Mouse (Mus musculus) liver, embryonic 11.5 days (tissue): ENCODE measurements around the gene Dlgap5. TPM values are rescaled to one million over a fixed set of nuclear protein-coding genes. Genes with fewer than 3 reads are reported as not detected.
A peak's percentile ranks its signal among the peaks of the same experiment; 100 is the strongest.

ENCODE experiments used
- ATAC-seq: fragments of 200-750 bp; cut with Nextera tagmentation; replicated peaks from 2 replicates; pipeline ENCODE4 v1.8.0; 2017; ENCODE audit warnings: moderate number of reproducible peaks, mild to moderate bottlenecking, moderate TSS enrichment, moderate library complexity; ENCODE audit not compliant: low FRiP score
- DNase-seq: peaks from one replicate; pipeline ENCODE4 v3.0.0-alpha.2; 2017; ENCODE audit warnings: low spot score
- H3K27ac ChIP-seq: fragments of 300-500 bp; sonication (generic); 2 replicates; pipeline ENCODE4 v1.5.1; 2014; ENCODE audit warnings: mild to moderate bottlenecking, low read depth, low read length, control low read depth
- H3K27me3 ChIP-seq: fragments of 300-500 bp; sonication (generic); replicated peaks from 2 replicates; pipeline ENCODE4 v1.6.1; 2014; ENCODE audit warnings: low read length, mixed read lengths; ENCODE audit not compliant: control insufficient read depth, insufficient read depth
- H3K36me3 ChIP-seq: fragments of 300-500 bp; sonication (generic); 2 replicates; pipeline ENCODE4 v1.6.1; 2014; ENCODE audit warnings: mild to moderate bottlenecking, low read length, moderate library complexity, mixed read lengths; ENCODE audit not compliant: control insufficient read depth, insufficient read depth
- H3K4me1 ChIP-seq: fragments of 300-500 bp; sonication (generic); replicated peaks from 2 replicates; pipeline ENCODE4 v1.6.1; 2014; ENCODE audit warnings: low read length, mixed read lengths; ENCODE audit not compliant: control insufficient read depth, insufficient read depth
- H3K4me2 ChIP-seq: fragments of 300-500 bp; sonication (generic); 2 replicates; pipeline ENCODE4 v1.6.1; 2014; ENCODE audit warnings: mild to moderate bottlenecking, control low read depth, moderate library complexity
- H3K4me3 ChIP-seq: fragments of 300-500 bp; sonication (generic); 2 replicates; pipeline ENCODE4 v1.5.1; 2014; ENCODE audit warnings: low read depth, low read length, control low read depth
- H3K9ac ChIP-seq: fragments of 300-500 bp; sonication (generic); 2 replicates; pipeline ENCODE4 v1.6.1; 2014; ENCODE audit warnings: low read depth, low read length, control low read depth
- H3K9me3 ChIP-seq: fragments of 300-500 bp; sonication (generic); 2 replicates; pipeline ENCODE4 v1.6.1; 2016; ENCODE audit warnings: low read length, inconsistent platforms, mixed read lengths; ENCODE audit not compliant: control insufficient read depth
- WGBS: fragments of 180-500 bp; shearing (Covaris S2); extraction: QIAGEN DNeasy Blood & Tissue Kit; methylation state at CpG from one replicate; pipeline ENCODE4 v1.1.7; 2014; 5-methylcytosine and 5-hydroxymethylcytosine counted together
- polyA plus RNA-seq: library from polyadenylated mRNA; unstranded; fragments of >200 nt; fragmentation: Nextera tagmentation; extraction: Ambion mirVana; gene quantifications from 2 replicates; pipeline ENCODE4 v1.2.1, GENCODE M21; 2014

Gene Dlgap5
- polyA plus RNA-seq, 1 experiment from 2014 or later, result 71.1 TPM

- Histone ChIP-seq H3K36me3 (peaks cover 13% of the 10 kb centered on the region), H3K27me3 (no peaks in the 10 kb centered on the region), H3K4me2 (no peak overlapping the region), H3K9ac (no peak overlapping the region), H3K27ac (no peak overlapping the region), H3K4me1 (no peaks in the 10 kb centered on the region), H3K4me3 (no peak overlapping the region), H3K9me3 (no peaks in the 10 kb centered on the region)
- ATAC-seq (no peak), DNase-seq (no peak)
- 78% methylated on average over 7 of the region's 7 CpGs for WGBS
These were observed 34.3 kb downstream of the Dlgap5 start for GRCm38 (mm10) chr14:47383911-47384310.

- H3K27me3 ChIP-seq, result peaks cover 12% of the 10 kb centered on the region
- H3K9me3 ChIP-seq, result no peaks in the 10 kb centered on the region
- H3K4me3 ChIP-seq, result no peak overlapping the region
- ATAC-seq (no peak), DNase-seq (no peak)
- H3K27ac ChIP-seq, result no peak overlapping the region
- WGBS, result 74% methylated on average over 7 of the region's 7 CpGs
- H3K4me1 ChIP-seq, result peaks cover 10% of the 10 kb centered on the region
- H3K4me2 ChIP-seq, result no peak overlapping the region
- no peaks in the 10 kb centered on the region for H3K36me3 ChIP-seq
- no peak overlapping the region for H3K9ac ChIP-seq
These were observed 39.9 kb downstream of the Dlgap5 start for GRCm38 (mm10) chr14:47378336-47378735.

- Histone ChIP-seq H3K4me1 (peaks cover 11% of the 10 kb centered on the region), H3K9me3 (no peaks in the 10 kb centered on the region), H3K9ac (no peak overlapping the region), H3K36me3 (no peaks in the 10 kb centered on the region), H3K27me3 (peaks cover 21% of the 10 kb centered on the region), H3K4me2 (no peak overlapping the region), H3K27ac (no peak overlapping the region), H3K4me3 (no peak overlapping the region)
- no peak for DNase-seq
- WGBS, result 81% methylated on average over 2 of the region's 2 CpGs
- no peak for ATAC-seq
These were observed 41.7 kb downstream of the Dlgap5 start for GRCm38 (mm10) chr14:47376526-47376925.

GRCm38 (mm10) chr14:47373728-47374678 is 44.2 kb downstream of the Dlgap5 start:
- peak; percentile 51 for DNase-seq
- Histone ChIP-seq H3K27me3 (peaks cover 21% of the 10 kb centered on the region), H3K9ac (no peak overlapping the region), H3K27ac (no peak overlapping the region), H3K36me3 (no peaks in the 10 kb centered on the region), H3K4me2 (peak overlapping the region; percentile 68), H3K4me3 (peak overlapping the region; percentile 41), H3K4me1 (peaks cover 11% of the 10 kb centered on the region), H3K9me3 (no peaks in the 10 kb centered on the region)
- peak; percentile 74 for ATAC-seq
- WGBS, result 9% methylated on average over 49 of the region's 49 CpGs

- Histone ChIP-seq H3K9me3 (no peaks in the 10 kb centered on the region), H3K27ac (no peak overlapping the region), H3K36me3 (no peaks in the 10 kb centered on the region), H3K4me3 (no peak overlapping the region), H3K9ac (no peak overlapping the region), H3K4me1 (peaks cover 16% of the 10 kb centered on the region), H3K4me2 (no peak overlapping the region), H3K27me3 (peaks cover 21% of the 10 kb centered on the region)
- ATAC-seq, result no peak
- DNase-seq, result no peak
- WGBS, result 84% methylated on average over 6 of the region's 6 CpGs
These were observed 46.5 kb downstream of the Dlgap5 start for GRCm38 (mm10) chr14:47371689-47372088.

GRCm38 (mm10) chr14:47370790-47371189 is 47.4 kb downstream of the Dlgap5 start:
- H3K9me3 ChIP-seq, result no peaks in the 10 kb centered on the region
- H3K4me1 ChIP-seq, result peaks cover 23% of the 10 kb centered on the region
- no peak overlapping the region for H3K4me3 ChIP-seq
- H3K27ac ChIP-seq, result no peak overlapping the region
- DNase-seq (no peak), ATAC-seq (no peak)
- H3K27me3 ChIP-seq, result peaks cover 21% of the 10 kb centered on the region
- WGBS, result 81% methylated on average over 3 of the region's 3 CpGs
- no peak overlapping the region for H3K9ac ChIP-seq
- no peaks in the 10 kb centered on the region for H3K36me3 ChIP-seq
- no peak overlapping the region for H3K4me2 ChIP-seq

GRCm38 (mm10) chr14:47369741-47370140 is 48.5 kb downstream of the Dlgap5 start:
- 85% methylated on average over 5 of the region's 5 CpGs for WGBS
- H3K9me3 ChIP-seq, result no peaks in the 10 kb centered on the region
- H3K27me3 ChIP-seq, result peaks cover 21% of the 10 kb centered on the region
- DNase-seq, result no peak
- H3K4me3 ChIP-seq, result no peak overlapping the region
- H3K36me3 ChIP-seq, result no peaks in the 10 kb centered on the region
- H3K27ac ChIP-seq, result no peak overlapping the region
- H3K4me2 ChIP-seq, result no peak overlapping the region
- H3K9ac ChIP-seq, result no peak overlapping the region
- H3K4me1 ChIP-seq, result peaks cover 28% of the 10 kb centered on the region
- ATAC-seq, result no peak

- Histone ChIP-seq H3K4me1 (peaks cover 19% of the 10 kb centered on the region), H3K36me3 (no peaks in the 10 kb centered on the region), H3K27ac (peak within 1 kb of the TSS; percentile 16; the same call in 1 of the 2 replicates), H3K4me2 (peak within 1 kb of the TSS; percentile 33), H3K4me3 (no peak within 1 kb of the TSS), H3K9ac (no peak within 1 kb of the TSS), H3K9me3 (no peaks in the 10 kb centered on the region), H3K27me3 (0 out of 2 replicates have a peak, but pooled peaks cover 4% of the 10 kb centered on the region)
- WGBS, result 31% methylated on average over 9 of the region's 9 CpGs
- no peak; the same call in 1 of the 2 replicates for ATAC-seq
- DNase-seq, result peak; percentile 54
These were observed 50.7 kb downstream of the Dlgap5 start, which contains the start of gene Lgals3 for GRCm38 (mm10) chr14:47367461-47367860. Gene Lgals3 (plus strand): TSS chr14:47367751.
